Mouse (Mus musculus): ENCODE measurements around the gene Chaf1a. TPM values are rescaled to one million over a fixed set of nuclear protein-coding genes. Genes with fewer than 3 reads are reported as not detected.

Gene Chaf1a
- total and polyA plus RNA-seq, 3 experiments, result 49.5 to 116 TPM; not detected in 1

DNA sequence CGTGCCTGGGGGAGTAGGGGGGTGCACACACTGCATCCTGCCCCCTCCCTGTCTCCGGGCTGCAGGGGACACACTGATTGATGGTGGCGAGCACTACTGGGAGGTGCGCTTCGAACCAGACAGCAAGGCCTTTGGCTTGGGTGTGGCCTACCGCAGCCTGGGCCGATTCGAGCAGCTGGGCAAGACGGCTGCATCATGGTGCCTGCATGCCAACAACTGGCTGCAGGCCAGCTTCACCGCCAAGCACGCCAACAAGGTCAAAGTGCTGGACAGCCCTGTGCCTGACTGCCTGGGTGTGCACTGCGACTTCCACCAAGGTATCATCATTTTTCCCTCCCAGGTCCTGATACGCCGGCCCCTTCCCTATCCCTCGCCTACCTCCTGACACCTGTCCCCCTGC, 44.2 kb upstream of the Chaf1a start:
- Histone ChIP-seq H3K9ac (ENCODE audit: control insufficient read depth, low read depth, low read length, poor library complexity, severe bottlenecking) (no peak overlapping the region), H3K4me3 (ENCODE audit: control insufficient read depth in 1 of 2, insufficient read depth in 1 of 2, low read depth in 2 of 2, low read length in 2 of 2) (no peak overlapping the region), H3K9me3 (replicated peaks; ENCODE audit: insufficient read depth, low read length) (no peaks in the 10 kb centered on the region), H3K27me3 (ENCODE audit: control insufficient read depth in 1 of 2, insufficient read depth in 2 of 2, low read length in 2 of 2) (peaks cover 2 to 6% of the 10 kb centered on the region in 2 experiments; a peak in 3 of 4 replicates), H3K36me3 (ENCODE audit: control insufficient read depth in 1 of 2, insufficient read depth in 2 of 2, low read length in 2 of 2) (no peaks in the 10 kb centered on the region), H3K79me2 (ENCODE audit: control insufficient read depth, insufficient read depth, low read length, poor library complexity) (no peaks in the 10 kb centered on the region), H3K27ac (ENCODE audit: control insufficient read depth, low read depth, low read length) (no peak overlapping the region), H3K4me1 (ENCODE audit: control insufficient read depth in 1 of 2, insufficient read depth in 2 of 2, low read length in 2 of 2) (no peaks in the 10 kb centered on the region)
- no peak for DNase-seq (ENCODE audit: low read depth, low spot score)
- TF ChIP-seq MYC (IDR thresholded peaks at IDR 0.05; ENCODE audit: low read depth, low read length) (no peak), POLR2AphosphoS2 (IDR thresholded peaks at IDR 0.05; ENCODE audit: low read length) (no peak), NRF1 (IDR thresholded peaks at IDR 0.05; ENCODE audit: insufficient read depth, low read depth, low read length, poor library complexity, severe bottlenecking) (no peak), JUND (IDR thresholded peaks at IDR 0.05; ENCODE audit: low read depth, low read length) (no peak), CHD2 (IDR thresholded peaks at IDR 0.05; ENCODE audit: low read length) (no peak)

DNA sequence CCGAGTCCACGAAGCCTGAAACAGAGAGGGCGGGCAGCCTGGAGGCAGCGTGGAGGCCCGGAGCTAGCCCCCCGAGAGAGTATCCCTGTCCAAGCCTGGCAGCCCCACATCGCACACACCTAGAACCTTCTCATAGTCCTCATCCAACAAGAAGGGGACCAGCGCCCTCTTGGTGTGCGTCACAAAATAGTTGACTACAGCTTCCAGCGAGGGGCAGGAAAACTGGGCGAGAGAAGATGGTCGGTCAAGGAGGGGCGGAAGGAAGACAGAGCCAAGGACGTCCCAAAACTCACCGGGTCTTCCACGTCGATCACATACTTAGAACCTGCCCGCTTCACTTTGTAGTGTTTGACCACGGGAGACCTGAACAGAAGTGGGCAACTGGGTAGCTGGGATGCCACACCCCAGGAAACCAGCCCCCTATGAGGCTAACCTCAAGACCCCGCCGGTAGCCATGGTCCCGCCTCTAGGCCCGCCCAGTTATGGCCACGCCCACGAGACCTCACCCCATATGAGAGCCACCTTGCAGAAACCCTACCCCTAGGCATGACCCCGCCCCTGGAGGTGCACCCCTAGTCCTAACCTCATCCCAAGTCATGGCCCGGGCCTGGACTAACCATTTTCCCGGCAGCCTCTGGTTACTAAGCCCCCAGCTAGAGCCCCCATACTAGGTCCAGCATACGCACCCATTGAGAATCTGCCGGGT, 40.3 kb upstream of the Chaf1a start:
- no peak for DNase-seq (ENCODE audit: low read depth, low spot score)
- Histone ChIP-seq H3K36me3 (ENCODE audit: control insufficient read depth in 1 of 2, insufficient read depth in 2 of 2, low read length in 2 of 2) (no peaks in the 10 kb centered on the region), H3K27ac (ENCODE audit: control insufficient read depth, low read depth, low read length) (no peak overlapping the region), H3K27me3 (ENCODE audit: control insufficient read depth in 1 of 2, insufficient read depth in 2 of 2, low read length in 2 of 2) (peaks cover 0 to 1% of the 10 kb centered on the region in 2 experiments; a peak in 2 of 4 replicates), H3K4me1 (ENCODE audit: control insufficient read depth in 1 of 2, insufficient read depth in 2 of 2, low read length in 2 of 2) (no peaks in the 10 kb centered on the region), H3K9ac (ENCODE audit: control insufficient read depth, low read depth, low read length, poor library complexity, severe bottlenecking) (no peak overlapping the region), H3K4me3 (ENCODE audit: control insufficient read depth in 1 of 2, insufficient read depth in 1 of 2, low read depth in 2 of 2, low read length in 2 of 2) (no peak overlapping the region), H3K79me2 (ENCODE audit: control insufficient read depth, insufficient read depth, low read length, poor library complexity) (no peaks in the 10 kb centered on the region), H3K9me3 (replicated peaks; ENCODE audit: insufficient read depth, low read length) (no peaks in the 10 kb centered on the region)
- no peak for TF ChIP-seq RCOR1 (IDR thresholded peaks at IDR 0.05; ENCODE audit: low read depth, low read length)
- no peak for TF ChIP-seq NRF1 (IDR thresholded peaks at IDR 0.05; ENCODE audit: insufficient read depth, low read depth, low read length, poor library complexity, severe bottlenecking)
- TF ChIP-seq ZNF384 (IDR thresholded peaks at IDR 0.05; ENCODE audit: low read depth, low read length), result no peak
- TF ChIP-seq SMC3 (IDR thresholded peaks at IDR 0.05; ENCODE audit: low read depth, low read length), result no peak
- no peak for TF ChIP-seq ETS1 (IDR thresholded peaks at IDR 0.05; ENCODE audit: low read depth, low read length)
- no peak for TF ChIP-seq TCF12 (IDR thresholded peaks at IDR 0.05; ENCODE audit: low read depth, low read length)

GRCm38 (mm10) chr17:56003000-56003399, 37.2 kb upstream of the Chaf1a start:
- no peaks in the 10 kb centered on the region for H3K79me2 ChIP-seq (ENCODE audit: control insufficient read depth, insufficient read depth, low read length, poor library complexity)
- H3K27me3 ChIP-seq (ENCODE audit: control insufficient read depth in 1 of 2, insufficient read depth in 2 of 2, low read length in 2 of 2), result peaks cover 0 to under 1% of the 10 kb centered on the region in 2 experiments; a peak in 1 of 4 replicates
- H3K27ac ChIP-seq (ENCODE audit: control insufficient read depth, low read depth, low read length), result no peak overlapping the region
- TF ChIP-seq HCFC1 (IDR thresholded peaks at IDR 0.05; ENCODE audit: low read depth, low read length), result no peak
- no peak for TF ChIP-seq CHD1 (IDR thresholded peaks at IDR 0.05; ENCODE audit: low read depth, low read length)
- TF ChIP-seq GATA1 (IDR thresholded peaks at IDR 0.05; ENCODE audit: low read depth, low read length), result no peak
- no peak for TF ChIP-seq GABPA (IDR thresholded peaks at IDR 0.05; ENCODE audit: low read depth, low read length)
- no peak for TF ChIP-seq MYB (IDR thresholded peaks at IDR 0.05; ENCODE audit: low read depth, low read length)
- TF ChIP-seq UBTF (IDR thresholded peaks at IDR 0.05; ENCODE audit: borderline replicate concordance, insufficient read depth, low read depth, low read length), result no peak
- TF ChIP-seq ETS1 (IDR thresholded peaks at IDR 0.05; ENCODE audit: low read depth, low read length), result no peak
- TF ChIP-seq POLR2AphosphoS2 (IDR thresholded peaks at IDR 0.05; ENCODE audit: low read length), result no peak
- TF ChIP-seq MYC (IDR thresholded peaks at IDR 0.05; ENCODE audit: low read depth, low read length), result no peak
- TF ChIP-seq ZC3H11A (IDR thresholded peaks at IDR 0.05; ENCODE audit: low read depth, low read length), result no peak
- TF ChIP-seq MEF2A (IDR thresholded peaks at IDR 0.05; ENCODE audit: extremely low read depth, insufficient replicate concordance, low read depth, low read length, poor library complexity, severe bottlenecking), result no peak
- no peak for TF ChIP-seq CTCF (IDR thresholded peaks at IDR 0.05 in 2 of 3, conservative IDR thresholded peaks at IDR 0.05 in 1 of 3; ENCODE audit: control insufficient read depth in 1 of 3, insufficient read depth in 1 of 3, low read depth in 2 of 3, low read length in 3 of 3, poor library complexity in 1 of 3, severe bottlenecking in 1 of 3)
- TF ChIP-seq MAX (IDR thresholded peaks at IDR 0.05; ENCODE audit: low read length), result no peak
- no peak for TF ChIP-seq USF1 (IDR thresholded peaks at IDR 0.05; ENCODE audit: low read depth, low read length)
- no peak for TF ChIP-seq BHLHE40 (IDR thresholded peaks at IDR 0.05; ENCODE audit: borderline replicate concordance, low read depth, low read length)
- TF ChIP-seq JUND (IDR thresholded peaks at IDR 0.05; ENCODE audit: low read depth, low read length), result no peak
- no peak for TF ChIP-seq NELFE (IDR thresholded peaks at IDR 0.05; ENCODE audit: low read depth, low read length)
- DNase-seq (ENCODE audit: low read depth, low spot score), result no peak
- H3K9me3 ChIP-seq (replicated peaks; ENCODE audit: insufficient read depth, low read length), result no peaks in the 10 kb centered on the region
- no peak overlapping the region for H3K4me3 ChIP-seq (ENCODE audit: control insufficient read depth in 1 of 2, insufficient read depth in 1 of 2, low read depth in 2 of 2, low read length in 2 of 2)
- H3K9ac ChIP-seq (ENCODE audit: control insufficient read depth, low read depth, low read length, poor library complexity, severe bottlenecking), result no peak overlapping the region
- H3K36me3 ChIP-seq (ENCODE audit: control insufficient read depth in 1 of 2, insufficient read depth in 2 of 2, low read length in 2 of 2), result peaks cover 0 to 4% of the 10 kb centered on the region in 2 experiments; a peak in 1 of 4 replicates
- H3K4me1 ChIP-seq (ENCODE audit: control insufficient read depth in 1 of 2, insufficient read depth in 2 of 2, low read length in 2 of 2), result peaks cover 0 to 6% of the 10 kb centered on the region in 2 experiments; a peak in 2 of 4 replicates

Measured in MEL (cell line).